Mouse (Mus musculus) urinary bladder, postnatal 14 days (tissue): ENCODE measurements at regions not wholly inside any gene's neighbourhood (a gene's known extent, or its start where the extent isn't known, plus 50 kb on each side); places are given as distances from the start of the nearest gene placed in this dataset.

Experiments used
- DNase-seq: peaks from one replicate; pipeline ENCODE4 v3.0.0; 2021; ENCODE audit warnings: low spot score

DNA sequence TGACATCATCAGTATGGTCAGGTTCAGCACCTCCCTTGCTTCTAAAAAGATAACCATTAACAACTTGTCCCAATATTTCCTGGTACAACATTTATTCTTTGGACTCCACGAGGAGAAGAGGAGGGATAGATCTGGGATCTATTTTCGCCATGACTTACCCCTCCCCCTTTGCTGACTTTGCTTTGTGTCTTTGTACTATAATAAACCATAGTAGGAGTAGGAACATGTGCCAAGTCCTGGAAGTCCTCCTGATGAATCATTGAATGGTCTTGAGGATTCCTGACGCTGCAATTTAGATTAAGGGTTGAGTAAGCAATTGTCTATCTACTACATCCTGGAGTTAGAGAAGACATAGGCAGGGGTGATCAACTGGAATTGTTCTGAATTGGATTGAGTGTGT lies 71.2 kb downstream of the Rbm11 start:
- DNase-seq, result no peak

DNA sequence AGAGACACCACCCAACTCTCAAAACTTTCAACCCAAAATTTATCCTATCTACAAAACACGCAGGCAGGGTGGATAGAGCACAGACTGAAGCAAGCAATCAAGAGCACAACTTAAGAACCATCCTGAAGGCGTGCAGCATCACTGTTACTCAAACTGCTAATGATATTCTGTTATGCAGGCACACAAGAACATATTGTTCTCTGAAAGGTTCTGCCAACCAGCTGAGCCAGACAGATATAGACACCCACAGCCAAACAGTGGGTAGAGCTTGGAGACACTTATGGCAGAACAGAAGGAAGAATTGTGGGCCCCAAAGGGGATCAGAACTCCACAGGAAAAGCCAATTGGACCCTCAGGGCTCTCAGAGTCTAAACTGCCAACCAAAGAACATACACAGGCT lies 74.9 kb downstream of the Rbm11 start:
- no peak for DNase-seq

DNA sequence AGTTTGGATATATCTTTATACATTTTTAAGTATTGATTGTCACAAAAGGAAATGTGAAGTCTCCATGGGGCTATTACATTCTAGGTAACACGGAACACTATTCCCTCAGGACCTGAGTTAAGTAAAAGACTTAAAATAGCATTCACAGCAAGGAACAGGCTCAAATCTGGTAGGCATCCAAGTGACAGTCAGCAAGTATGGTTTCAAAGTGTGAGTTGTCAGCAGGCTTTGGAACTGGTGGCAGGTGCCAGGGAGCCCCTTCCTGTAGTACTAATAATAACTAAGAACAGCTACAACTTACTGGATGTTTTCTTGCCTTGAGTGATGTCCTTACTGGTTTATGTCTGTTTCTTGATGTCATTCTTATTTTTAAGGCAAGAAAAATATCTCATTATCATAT lies 79.5 kb downstream of the Rbm11 start:
- no peak for DNase-seq

DNA sequence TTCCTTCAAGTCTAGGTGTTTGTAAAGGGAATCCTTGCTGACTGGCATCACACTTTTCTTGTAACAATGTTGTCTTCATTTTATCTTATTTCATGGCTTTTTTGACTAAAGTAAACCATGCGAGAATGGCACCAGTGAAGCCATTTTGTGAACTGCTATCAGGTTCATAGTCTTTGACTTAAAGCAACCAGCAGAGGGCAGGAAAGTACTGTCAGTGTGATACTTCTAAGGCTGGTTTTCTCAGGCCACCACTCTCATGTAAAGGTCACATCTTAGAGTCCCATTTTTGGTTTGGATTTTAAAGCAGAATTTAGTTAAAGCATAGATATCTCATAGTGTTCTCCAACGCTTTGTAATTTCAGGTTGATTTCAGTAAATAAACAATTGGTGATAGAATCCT lies 83.2 kb downstream of the Rbm11 start:
- peak; percentile 3 for DNase-seq

DNA sequence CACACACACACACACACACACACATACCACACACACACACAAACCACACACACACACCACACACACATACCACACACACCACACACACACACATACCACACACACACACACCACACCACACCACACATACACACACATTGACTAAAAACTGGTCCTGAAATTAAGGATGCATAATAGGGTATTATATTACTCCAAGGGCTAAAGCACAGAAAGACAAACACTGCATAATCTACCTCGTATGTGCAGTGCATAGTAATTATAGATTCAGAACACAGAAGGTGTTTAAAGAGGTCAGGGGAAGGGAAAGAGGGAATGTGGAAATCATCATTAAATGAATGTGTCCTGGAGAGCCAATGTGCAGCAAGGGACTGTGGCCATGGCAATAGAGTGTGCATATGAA lies 84.5 kb downstream of the Rbm11 start:
- DNase-seq, result no peak
